Mouse (Mus musculus) embryo, embryonic 10 days (tissue): ENCODE data around the gene Ifna6.
"Not testable (repeated sequence)": the region's sequence is repeated elsewhere in the genome, so short reads cannot be mapped to it uniquely, and the experiment has no call there.

ENCODE experiments used
- DNase-seq: peaks from one replicate; pipeline ENCODE4 v3.0.0-alpha.2; 2015; ENCODE audit warnings: low spot score

Ifna6 gene

GRCm38 (mm10) chr4:88827116-88827515 lies at the start of gene Ifna6:
Gene Ifna6 (plus strand): TSS chr4:88827416.
- DNase-seq: not testable (repeated sequence)

- DNase-seq: not testable (repeated sequence)
Measured at GRCm38 (mm10) chr4:88779550-88779949, 47.7 kb upstream of the Ifna6 start, which contains the start of gene Gm13272. Gene Gm13272 (plus strand): TSS chr4:88779850.

- DNase-seq: not testable (repeated sequence)
Measured at GRCm38 (mm10) chr4:88780320-88780719, 46.9 kb upstream of the Ifna6 start.

GRCm38 (mm10) chr4:88781831-88782230 lies 45.4 kb upstream of the Ifna6 start, which contains the start of gene Ifnz:
Gene Ifnz (plus strand): TSS chr4:88782131.
- not testable (repeated sequence) for DNase-seq

GRCm38 (mm10) chr4:88782335-88782734 lies 44.9 kb upstream of the Ifna6 start:
- not testable (repeated sequence) for DNase-seq

- DNase-seq: not testable (repeated sequence)
Measured at GRCm38 (mm10) chr4:88785409-88785808, 41.8 kb upstream of the Ifna6 start, which contains the start of gene Gm13276. Gene Gm13276 (plus strand): TSS chr4:88785709.

GRCm38 (mm10) chr4:88788402-88788801 lies 38.8 kb upstream of the Ifna6 start, which contains the start of gene Gm13277:
Gene Gm13277 (plus strand): TSS chr4:88788632.
- DNase-seq: not testable (repeated sequence)

- not testable (repeated sequence) for DNase-seq
Measured at GRCm38 (mm10) chr4:88791250-88791649, 36.0 kb upstream of the Ifna6 start, which contains the start of gene Gm13278. Gene Gm13278 (plus strand): TSS chr4:88791550.

GRCm38 (mm10) chr4:88793936-88794675 lies 33.1 kb upstream of the Ifna6 start, which contains the start of gene Gm13275:
Gene Gm13275 (plus strand): TSS chr4:88794487.
- DNase-seq: not testable (repeated sequence)

- DNase-seq: not testable (repeated sequence)
Measured at GRCm38 (mm10) chr4:88797097-88797496, 30.1 kb upstream of the Ifna6 start, which contains the start of gene Gm13279. Gene Gm13279 (plus strand): TSS chr4:88797397.

- not testable (repeated sequence) for DNase-seq
Measured at GRCm38 (mm10) chr4:88799365-88799764, 27.9 kb upstream of the Ifna6 start, which contains the start of gene Gm13285. Gene Gm13285 (plus strand): TSS chr4:88799665.

- not testable (repeated sequence) for DNase-seq
Measured at GRCm38 (mm10) chr4:88802954-88803353, 24.3 kb upstream of the Ifna6 start, which contains the start of gene Gm13287. Gene Gm13287 (plus strand): TSS chr4:88803254.

GRCm38 (mm10) chr4:88805231-88805630 lies 22.0 kb upstream of the Ifna6 start, which contains the start of gene Gm13288:
Gene Gm13288 (plus strand): TSS chr4:88805531.
- not testable (repeated sequence) for DNase-seq

- not testable (repeated sequence) for DNase-seq
Measured at GRCm38 (mm10) chr4:88805761-88806160, 21.5 kb upstream of the Ifna6 start.

GRCm38 (mm10) chr4:88815928-88816327 lies 11.3 kb upstream of the Ifna6 start, which contains the start of gene Ifna7:
Gene Ifna7 (plus strand): TSS chr4:88816228.
- DNase-seq: no peak

- no peak for DNase-seq
Measured at GRCm38 (mm10) chr4:88819659-88820058, 7.6 kb upstream of the Ifna6 start, which contains the start of gene Ifna11. Gene Ifna11 (plus strand): TSS chr4:88819959.

GRCm38 (mm10) chr4:88822995-88823394 lies 4.2 kb upstream of the Ifna6 start:
- DNase-seq: peak; percentile 28

GRCm38 (mm10) chr4:88830523-88830922 lies 3.3 kb downstream of the Ifna6 start:
- no peak for DNase-seq

GRCm38 (mm10) chr4:88835225-88835624 lies 8.0 kb downstream of the Ifna6 start, which contains the start of gene Ifna5:
Gene Ifna5 (plus strand): TSS chr4:88835525.
- not testable (repeated sequence) for DNase-seq

- no peak for DNase-seq
Measured at GRCm38 (mm10) chr4:88838828-88839227, 11.6 kb downstream of the Ifna6 start.

GRCm38 (mm10) chr4:88840058-88840457 lies 12.8 kb downstream of the Ifna6 start:
- DNase-seq: no peak

- DNase-seq: no peak
Measured at GRCm38 (mm10) chr4:88841438-88841911, 14.3 kb downstream of the Ifna6 start, which contains the start of gene Ifna4. Gene Ifna4 (plus strand): TSS chr4:88841861.
